Mouse (Mus musculus): Measurements from ENCODE around the gene Akap14.

Gene Akap14

GRCm38 (mm10) chrX:37109526-37110192 lies 59.0 kb downstream of the Akap14 start:
- no peak for DNase-seq (ENCODE audit: extremely low read depth, low read depth, low spot score)

DNA sequence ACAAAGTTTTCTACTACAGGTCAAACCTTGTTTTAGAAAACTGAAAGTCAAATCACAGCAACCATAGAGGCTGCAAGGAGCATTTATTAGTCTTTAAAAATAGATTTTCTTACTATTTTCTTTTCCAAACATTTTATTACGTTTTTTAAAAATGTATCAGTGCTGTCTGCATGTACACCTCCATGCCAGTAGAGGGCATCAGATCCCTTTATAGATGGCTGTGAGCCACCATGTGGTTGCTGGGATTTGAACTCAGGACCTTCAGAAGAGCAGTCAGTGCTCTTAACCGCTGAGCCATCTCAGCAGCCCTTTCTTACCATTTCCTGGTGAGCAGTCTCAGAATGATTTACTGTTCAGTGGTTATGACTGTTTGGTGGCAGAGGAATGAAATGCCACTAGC lies 64.8 kb downstream of the Akap14 start:
- no peak for DNase-seq (ENCODE audit: extremely low read depth, low read depth, low spot score)

All from fat pad, adult 2 months (tissue).